Mouse (Mus musculus): ENCODE measurements around the gene Coro2a. TPM values are rescaled to one million over a fixed set of nuclear protein-coding genes. Genes with fewer than 3 reads are reported as not detected.
"Not testable (repeated sequence)": the region's sequence is repeated elsewhere in the genome, so short reads cannot be mapped to it uniquely, and the experiment has no call there.

Gene Coro2a
- polyA plus RNA-seq, 1 experiment from 2014 or later, result 3.9 TPM

DNA sequence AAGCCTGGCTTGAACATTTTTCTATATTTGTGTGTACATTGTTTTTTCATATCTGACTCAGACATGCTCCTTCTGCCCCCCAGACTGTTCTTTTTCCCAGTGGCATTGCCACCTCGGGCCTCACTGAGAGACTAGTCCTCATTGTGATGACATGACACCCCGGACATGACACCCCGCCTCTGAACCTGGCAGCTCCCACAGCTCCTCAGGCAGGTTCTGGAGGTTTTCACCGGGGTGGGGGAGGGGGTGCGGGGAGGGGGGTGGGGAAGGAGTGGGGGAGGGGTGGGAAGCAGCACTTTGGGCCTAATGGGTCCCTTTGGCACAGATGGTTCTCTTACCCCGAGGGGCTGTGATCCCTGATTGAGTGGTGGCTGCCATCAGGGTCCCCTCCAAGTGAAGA is 8.5 kb downstream of the Coro2a start:
- Histone ChIP-seq H3K4me2 (ENCODE audit: low read depth, low read length) (no peak overlapping the region), H3K4me3 (ENCODE audit: low read depth, low read length) (no peak overlapping the region), H3K9ac (ENCODE audit: low read depth, low read length) (no peak overlapping the region), H3K9me3 (replicated peaks; ENCODE audit: control insufficient read depth, low read length) (no peaks in the 10 kb centered on the region), H3K4me1 (ENCODE audit: control insufficient read depth, low read depth, low read length) (peaks cover 13% of the 10 kb centered on the region), H3K36me3 (ENCODE audit: control insufficient read depth, insufficient read depth) (no peaks in the 10 kb centered on the region), H3K27ac (ENCODE audit: low read length) (no peak overlapping the region), H3K27me3 (ENCODE audit: control insufficient read depth, insufficient read depth, low read depth, low read length) (no peaks in the 10 kb centered on the region)
- no peak for ATAC-seq (ENCODE audit: low read depth)
- 45% methylated on average over 6 of the region's 6 CpGs for WGBS (ENCODE audit: insufficient replicate concordance)

DNA sequence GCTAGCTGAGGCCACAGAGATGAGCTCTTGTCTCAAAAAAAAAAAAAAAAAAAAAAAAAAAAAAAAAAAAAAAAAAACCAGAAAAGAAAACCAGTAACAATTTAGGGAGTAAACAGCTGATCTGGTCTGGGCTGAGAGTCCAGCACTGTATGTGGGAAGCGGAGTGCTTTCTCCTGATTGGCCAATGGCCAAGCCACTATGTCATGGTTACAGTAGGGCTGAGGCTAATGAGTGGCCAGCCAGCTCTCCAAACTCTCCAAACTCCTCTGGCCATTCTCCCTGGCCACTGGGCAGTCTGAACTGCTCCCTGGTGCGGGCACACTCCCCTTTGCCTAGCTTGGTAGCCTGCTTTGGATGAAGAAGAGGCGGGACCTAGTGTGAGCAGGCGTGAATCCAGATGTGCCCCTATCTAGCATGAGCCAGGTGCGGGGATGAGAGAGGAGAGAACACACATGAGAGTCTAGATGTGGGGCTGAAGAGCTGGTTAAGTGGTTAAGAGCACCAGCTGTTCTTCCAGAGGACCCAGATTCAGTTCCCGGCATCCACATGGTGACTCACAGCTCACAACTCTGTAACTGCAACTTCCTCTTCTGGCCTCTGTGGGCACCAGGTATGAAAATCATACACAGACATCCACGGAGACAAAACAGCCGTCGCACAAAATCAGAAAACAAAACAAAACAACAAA is 10.0 kb downstream of the Coro2a start:
- no peak overlapping the region for H3K27ac ChIP-seq (ENCODE audit: low read length)
- no peak overlapping the region for H3K4me2 ChIP-seq (ENCODE audit: low read depth, low read length)
- no peak for ATAC-seq (ENCODE audit: low read depth)
- peaks cover 13% of the 10 kb centered on the region for H3K4me1 ChIP-seq (ENCODE audit: control insufficient read depth, low read depth, low read length)
- no peaks in the 10 kb centered on the region for H3K9me3 ChIP-seq (replicated peaks; ENCODE audit: control insufficient read depth, low read length)
- H3K4me3 ChIP-seq (ENCODE audit: low read depth, low read length), result no peak overlapping the region
- H3K9ac ChIP-seq (ENCODE audit: low read depth, low read length), result no peak overlapping the region
- H3K27me3 ChIP-seq (ENCODE audit: control insufficient read depth, insufficient read depth, low read depth, low read length), result no peaks in the 10 kb centered on the region
- 51% methylated on average over 9 of the region's 9 CpGs for WGBS (ENCODE audit: insufficient replicate concordance)
- H3K36me3 ChIP-seq (ENCODE audit: control insufficient read depth, insufficient read depth), result no peaks in the 10 kb centered on the region

DNA sequence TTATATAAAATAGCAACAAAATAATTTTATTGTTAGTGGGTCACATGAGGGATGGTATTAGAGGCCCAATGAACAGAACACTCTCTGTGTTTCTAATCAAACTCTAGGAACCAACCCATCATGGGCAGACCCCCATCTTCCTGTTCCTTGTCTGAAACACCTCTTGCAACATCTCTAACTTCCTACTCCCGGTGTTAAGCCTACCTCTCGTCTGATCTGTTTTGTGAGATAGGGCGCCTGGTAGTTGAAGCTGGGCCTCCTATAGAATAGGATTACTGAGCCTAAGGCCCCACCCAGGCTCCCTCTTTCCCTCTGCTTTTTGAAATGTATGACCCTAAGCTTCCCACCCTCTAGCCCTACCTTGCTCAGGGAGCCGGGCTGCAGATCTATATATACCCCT is 11.2 kb downstream of the Coro2a start:
- Histone ChIP-seq H3K36me3 (ENCODE audit: control insufficient read depth, insufficient read depth) (no peaks in the 10 kb centered on the region), H3K27me3 (ENCODE audit: control insufficient read depth, insufficient read depth, low read depth, low read length) (no peaks in the 10 kb centered on the region), H3K9ac (ENCODE audit: low read depth, low read length) (no peak overlapping the region), H3K4me2 (ENCODE audit: low read depth, low read length) (no peak overlapping the region), H3K4me3 (ENCODE audit: low read depth, low read length) (no peak overlapping the region), H3K27ac (ENCODE audit: low read length) (no peak overlapping the region), H3K4me1 (ENCODE audit: control insufficient read depth, low read depth, low read length) (peaks cover 13% of the 10 kb centered on the region), H3K9me3 (replicated peaks; ENCODE audit: control insufficient read depth, low read length) (no peaks in the 10 kb centered on the region)
- WGBS (ENCODE audit: insufficient replicate concordance), result 13% methylated on average over 4 of the region's 4 CpGs
- ATAC-seq (ENCODE audit: low read depth), result no peak

DNA sequence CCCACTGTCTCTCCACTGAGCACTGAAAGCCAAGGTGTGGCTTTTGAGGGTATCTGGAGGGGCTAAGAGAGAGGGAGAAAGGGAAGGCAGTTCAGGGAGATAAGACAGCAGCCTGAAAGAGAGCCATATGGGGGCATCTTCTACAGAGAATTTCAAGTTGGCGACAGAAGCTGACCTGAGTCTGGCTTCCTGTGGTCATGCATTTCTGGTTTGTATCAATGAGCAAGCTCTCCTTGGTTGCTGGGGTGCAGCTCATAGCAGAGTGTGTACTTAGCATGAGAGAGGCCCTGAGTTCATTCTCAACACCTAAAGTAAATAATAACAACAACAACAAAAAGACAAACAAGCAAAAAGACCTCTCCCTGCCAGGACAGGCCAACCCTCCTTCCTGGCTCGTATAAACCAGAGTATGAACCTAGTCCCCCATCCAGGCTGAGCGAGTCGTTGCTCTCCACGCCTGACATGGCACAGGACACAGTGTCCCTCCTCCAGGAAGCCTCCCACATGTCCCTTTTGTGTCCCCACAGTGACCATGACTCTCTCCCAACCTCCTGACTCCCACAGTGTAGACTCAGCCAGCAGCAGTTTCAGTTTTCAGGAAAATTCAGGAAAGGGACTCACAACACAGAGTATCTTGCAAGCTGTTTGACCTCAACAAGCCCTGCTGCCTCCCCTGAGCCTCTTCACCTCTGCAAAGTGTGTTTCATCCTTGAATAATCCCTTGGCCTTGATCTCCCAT is 11.9 kb downstream of the Coro2a start:
- Histone ChIP-seq H3K4me3 (ENCODE audit: low read depth, low read length) (no peak overlapping the region), H3K4me1 (ENCODE audit: control insufficient read depth, low read depth, low read length) (peaks cover 13% of the 10 kb centered on the region), H3K4me2 (ENCODE audit: low read depth, low read length) (no peak overlapping the region), H3K27me3 (ENCODE audit: control insufficient read depth, insufficient read depth, low read depth, low read length) (no peaks in the 10 kb centered on the region), H3K9ac (ENCODE audit: low read depth, low read length) (no peak overlapping the region), H3K36me3 (ENCODE audit: control insufficient read depth, insufficient read depth) (no peaks in the 10 kb centered on the region), H3K27ac (ENCODE audit: low read length) (no peak overlapping the region), H3K9me3 (replicated peaks; ENCODE audit: control insufficient read depth, low read length) (no peaks in the 10 kb centered on the region)
- WGBS (ENCODE audit: insufficient replicate concordance), result 39% methylated on average over 5 of the region's 5 CpGs
- no peak for ATAC-seq (ENCODE audit: low read depth)

DNA sequence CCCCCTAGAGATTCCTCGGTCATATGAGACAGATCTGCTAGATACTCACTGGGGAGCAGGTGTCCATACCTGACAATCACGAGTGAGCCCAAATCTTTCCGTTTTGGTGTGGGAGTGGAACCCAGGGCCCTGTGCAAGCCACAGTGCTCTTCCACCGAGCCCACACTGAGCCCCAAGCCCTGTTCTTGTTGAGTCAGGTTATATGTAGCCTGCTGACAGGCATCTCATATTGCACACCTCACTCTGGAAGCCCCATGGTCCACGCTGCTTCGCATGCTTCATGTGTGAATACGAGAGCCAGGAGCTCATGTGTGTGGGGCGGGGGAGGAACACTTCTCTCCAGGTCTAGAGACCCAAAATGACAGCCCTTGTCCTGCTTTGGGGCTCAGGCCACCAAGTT is 12.9 kb downstream of the Coro2a start:
- no peaks in the 10 kb centered on the region for H3K27me3 ChIP-seq (ENCODE audit: control insufficient read depth, insufficient read depth, low read depth, low read length)
- no peak overlapping the region for H3K27ac ChIP-seq (ENCODE audit: low read length)
- peaks cover 13% of the 10 kb centered on the region for H3K4me1 ChIP-seq (ENCODE audit: control insufficient read depth, low read depth, low read length)
- ATAC-seq (ENCODE audit: low read depth), result no peak
- no peaks in the 10 kb centered on the region for H3K9me3 ChIP-seq (replicated peaks; ENCODE audit: control insufficient read depth, low read length)
- no peaks in the 10 kb centered on the region for H3K36me3 ChIP-seq (ENCODE audit: control insufficient read depth, insufficient read depth)
- no peak overlapping the region for H3K9ac ChIP-seq (ENCODE audit: low read depth, low read length)
- H3K4me2 ChIP-seq (ENCODE audit: low read depth, low read length), result no peak overlapping the region
- H3K4me3 ChIP-seq (ENCODE audit: low read depth, low read length), result no peak overlapping the region
- 63% methylated on average over 8 of the region's 8 CpGs for WGBS (ENCODE audit: insufficient replicate concordance)

DNA sequence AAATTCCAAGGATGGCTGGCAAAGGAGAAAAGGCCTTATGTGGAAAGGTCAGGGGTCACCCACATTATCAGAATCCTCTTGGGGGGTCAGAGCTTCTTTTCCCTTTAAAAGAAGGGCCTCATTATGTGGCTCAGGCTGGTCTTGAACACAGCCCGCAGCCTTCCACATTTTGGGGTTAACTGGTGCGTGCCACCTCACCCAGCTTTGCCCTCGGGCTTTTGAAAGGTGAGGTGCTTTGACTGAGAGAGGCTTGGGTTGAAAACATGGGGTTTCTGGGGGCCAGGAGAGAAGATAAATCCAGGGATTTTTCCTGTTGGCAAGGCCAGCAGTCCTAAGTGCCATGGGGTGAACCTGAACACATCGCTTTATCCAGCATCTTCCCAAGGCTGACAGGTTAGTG is 15.5 kb downstream of the Coro2a start:
- no peak overlapping the region for H3K27ac ChIP-seq (ENCODE audit: low read length)
- no peak for ATAC-seq (ENCODE audit: low read depth)
- no peaks in the 10 kb centered on the region; the same call in 1 of the 2 replicates for H3K9me3 ChIP-seq (replicated peaks; ENCODE audit: control insufficient read depth, low read length)
- no peaks in the 10 kb centered on the region for H3K27me3 ChIP-seq (ENCODE audit: control insufficient read depth, insufficient read depth, low read depth, low read length)
- WGBS (ENCODE audit: insufficient replicate concordance), result 66% methylated on average over 4 of the region's 4 CpGs
- H3K4me1 ChIP-seq (ENCODE audit: control insufficient read depth, low read depth, low read length), result peaks cover 10% of the 10 kb centered on the region; the same call in 1 of the 2 replicates
- no peaks in the 10 kb centered on the region for H3K36me3 ChIP-seq (ENCODE audit: control insufficient read depth, insufficient read depth)
- H3K4me2 ChIP-seq (ENCODE audit: low read depth, low read length), result no peak overlapping the region
- H3K4me3 ChIP-seq (ENCODE audit: low read depth, low read length), result no peak overlapping the region
- H3K9ac ChIP-seq (ENCODE audit: low read depth, low read length), result no peak overlapping the region

DNA sequence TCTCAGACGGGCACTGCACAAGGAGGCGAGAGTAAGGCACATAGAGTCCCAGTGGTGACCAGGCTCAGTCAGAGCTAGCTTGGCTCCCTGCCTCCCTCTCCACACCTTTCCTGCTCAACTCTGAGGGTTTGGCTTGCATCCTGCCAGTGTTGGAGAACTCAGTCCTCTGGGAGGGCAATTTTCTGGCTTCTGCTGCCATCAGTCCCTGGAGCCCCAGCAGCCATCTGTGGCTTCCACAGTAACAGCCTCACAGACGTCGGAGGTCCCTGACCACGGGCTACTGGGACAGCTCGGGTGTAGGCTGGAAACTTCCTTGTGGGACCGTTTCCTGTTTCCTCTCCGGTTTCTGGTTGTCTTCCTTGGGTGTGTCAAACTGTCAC is 16.2 kb downstream of the Coro2a start:
- H3K27ac ChIP-seq (ENCODE audit: low read length), result no peak overlapping the region
- peaks cover 6% of the 10 kb centered on the region; the same call in 1 of the 2 replicates for H3K4me1 ChIP-seq (ENCODE audit: control insufficient read depth, low read depth, low read length)
- no peaks in the 10 kb centered on the region; the same call in 1 of the 2 replicates for H3K9me3 ChIP-seq (replicated peaks; ENCODE audit: control insufficient read depth, low read length)
- no peak overlapping the region for H3K4me3 ChIP-seq (ENCODE audit: low read depth, low read length)
- H3K27me3 ChIP-seq (ENCODE audit: control insufficient read depth, insufficient read depth, low read depth, low read length), result no peaks in the 10 kb centered on the region
- H3K4me2 ChIP-seq (ENCODE audit: low read depth, low read length), result no peak overlapping the region
- H3K36me3 ChIP-seq (ENCODE audit: control insufficient read depth, insufficient read depth), result no peaks in the 10 kb centered on the region
- H3K9ac ChIP-seq (ENCODE audit: low read depth, low read length), result no peak overlapping the region
- 38% methylated on average over 8 of the region's 8 CpGs for WGBS (ENCODE audit: insufficient replicate concordance)
- ATAC-seq (ENCODE audit: low read depth), result no peak

DNA sequence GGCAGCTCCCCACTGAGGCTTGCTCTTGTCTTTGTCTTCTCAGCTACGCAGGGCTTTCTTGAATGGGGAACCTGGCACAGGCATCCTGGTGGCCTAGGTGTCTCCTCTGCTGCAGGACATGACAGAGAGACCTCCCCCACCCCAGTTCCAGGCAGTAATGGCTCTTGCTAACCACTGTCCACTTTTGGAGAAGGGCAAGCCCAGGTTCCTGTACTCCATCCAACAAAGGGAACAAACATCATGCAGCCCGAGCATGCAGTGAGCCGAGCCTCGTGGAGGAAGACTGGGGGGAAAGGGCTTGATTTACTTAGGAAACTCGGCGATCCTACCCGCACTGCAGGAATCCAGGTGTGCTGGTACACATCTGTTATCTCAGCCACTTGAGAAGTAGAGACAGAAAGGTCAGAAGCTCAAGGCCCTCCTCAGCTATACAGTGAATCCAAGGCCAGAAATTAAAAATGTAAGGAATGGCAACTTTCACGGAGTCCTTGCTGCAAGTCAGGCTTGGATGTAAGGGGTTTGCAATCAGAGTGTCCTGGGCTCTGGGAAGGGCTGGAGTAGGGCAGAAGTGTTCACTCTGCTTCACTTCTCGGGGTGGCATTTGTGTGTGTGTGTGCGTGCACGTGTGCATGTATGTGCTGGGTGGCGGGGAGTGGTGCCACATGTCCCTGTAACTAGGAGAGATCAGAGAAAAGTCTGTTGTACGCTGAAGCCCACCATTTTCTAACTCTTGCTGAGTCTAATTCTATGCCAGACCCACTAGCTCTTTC is 16.8 kb downstream of the Coro2a start:
- Histone ChIP-seq H3K4me2 (ENCODE audit: low read depth, low read length) (no peak overlapping the region), H3K9me3 (replicated peaks; ENCODE audit: control insufficient read depth, low read length) (no peaks in the 10 kb centered on the region; the same call in 1 of the 2 replicates), H3K27me3 (ENCODE audit: control insufficient read depth, insufficient read depth, low read depth, low read length) (no peaks in the 10 kb centered on the region), H3K27ac (ENCODE audit: low read length) (no peak overlapping the region), H3K4me1 (ENCODE audit: control insufficient read depth, low read depth, low read length) (peaks cover 3% of the 10 kb centered on the region; the same call in 1 of the 2 replicates), H3K36me3 (ENCODE audit: control insufficient read depth, insufficient read depth) (no peaks in the 10 kb centered on the region), H3K4me3 (ENCODE audit: low read depth, low read length) (no peak overlapping the region), H3K9ac (ENCODE audit: low read depth, low read length) (no peak overlapping the region)
- 50% methylated on average over 13 of the region's 13 CpGs for WGBS (ENCODE audit: insufficient replicate concordance)
- ATAC-seq (ENCODE audit: low read depth), result no peak

DNA sequence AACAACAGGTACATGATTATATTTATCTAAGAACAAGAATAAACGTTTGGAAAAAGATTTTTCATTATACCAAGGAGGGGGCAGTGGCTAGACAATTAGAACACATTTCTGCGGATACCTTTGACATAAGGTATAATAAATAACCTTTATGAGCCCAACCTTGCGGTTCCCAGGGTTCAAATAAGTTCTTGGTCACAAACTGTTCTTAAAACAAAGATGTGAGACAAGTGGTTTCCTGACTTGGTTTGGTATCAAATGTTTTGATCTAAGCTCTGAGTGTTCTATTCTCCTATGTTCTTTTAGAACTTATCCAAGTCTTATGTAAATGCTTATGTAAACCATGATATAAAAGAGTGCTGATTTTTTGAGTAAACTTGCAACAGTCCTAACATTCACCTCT is 17.5 kb downstream of the Coro2a start:
- H3K9me3 ChIP-seq (replicated peaks; ENCODE audit: control insufficient read depth, low read length); ATAC-seq (ENCODE audit: low read depth); H3K27me3 ChIP-seq (ENCODE audit: control insufficient read depth, insufficient read depth, low read depth, low read length); H3K4me3 ChIP-seq (ENCODE audit: low read depth, low read length); H3K27ac ChIP-seq (ENCODE audit: low read length); H3K9ac ChIP-seq (ENCODE audit: low read depth, low read length); H3K4me2 ChIP-seq (ENCODE audit: low read depth, low read length); H3K36me3 ChIP-seq (ENCODE audit: control insufficient read depth, insufficient read depth); H3K4me1 ChIP-seq (ENCODE audit: control insufficient read depth, low read depth, low read length): not testable (repeated sequence)
- 19% methylated on average over 3 of the region's 3 CpGs for WGBS (ENCODE audit: insufficient replicate concordance)

All from liver, embryonic 16.5 days (tissue).